In genomic region chr4:124693135-124693894, GRCm38 (mm10) we compare ENCODE assay signal across 8 mouse cellular contexts. TPM values are rescaled to one million over a fixed set of nuclear protein-coding genes. Genes with fewer than 3 reads are reported as not detected.
DNase-seq lines count a peak whose midpoint lies in the region; ATAC-seq and TF ChIP-seq lines count a peak whose summit lies in the region.

Gene Utp11, minus strand, starts transcription at chr4:124693600.

- H3K9ac ChIP-seq in heart, embryonic 15.5 days, result peak within 1 kb of the TSS; percentile 87
- H3K9ac ChIP-seq in liver, embryonic 13.5 days, result peak within 1 kb of the TSS; percentile 87
- peak within 1 kb of the TSS; percentile 96 for H3K9ac ChIP-seq in stomach, embryonic 16.5 days (ENCODE audit: low read length)

- peaks cover 12% of the 10 kb centered on the region for H3K27me3 ChIP-seq in E14TG2a.4 (ENCODE audit: insufficient read depth, low read length)
- H3K27me3 ChIP-seq in forebrain, embryonic 10.5 days (ENCODE audit: poor library complexity, severe bottlenecking), result peaks cover 25% of the 10 kb centered on the region
- H3K27me3 ChIP-seq in heart, embryonic 15.5 days, result 0 out of 2 replicates have a peak, but pooled peaks cover 11% of the 10 kb centered on the region
- no peaks in the 10 kb centered on the region for H3K27me3 ChIP-seq in liver, embryonic 13.5 days
- no peaks in the 10 kb centered on the region for H3K27me3 ChIP-seq in stomach, embryonic 16.5 days (ENCODE audit: control insufficient read depth, insufficient read depth, low read length)

- peak; percentile 81 for DNase-seq in c-Kit-positive CD71-negative TER-119-negative erythroid progenitor cells, embryonic 14.5 days (ENCODE audit: low read depth)
- peak; percentile 88 for DNase-seq in forebrain, embryonic 10.5 days (ENCODE audit: extremely low spot score, low spot score)
- peak; percentile 86 to 96 for DNase-seq in kidney, postnatal 25 days
- DNase-seq in liver, embryonic 13.5 days, result peak; percentile 83
- peak; percentile 76 to 79 for DNase-seq in natural killer cell, adult 2 months (ENCODE audit: low spot score in 2 of 2)

- H3K27ac ChIP-seq in forebrain, embryonic 10.5 days, result peak within 1 kb of the TSS; percentile 90
- H3K27ac ChIP-seq in heart, embryonic 15.5 days, result peak within 1 kb of the TSS; percentile 77
- H3K27ac ChIP-seq in liver, embryonic 13.5 days, result peak within 1 kb of the TSS; percentile 60
- peak within 1 kb of the TSS; percentile 87 for H3K27ac ChIP-seq in stomach, embryonic 16.5 days (ENCODE audit: low read length)

- WGBS in forebrain, embryonic 10.5 days, result under 1% methylated on average over 43 of the region's 43 CpGs
- WGBS in heart, embryonic 15.5 days, result under 1% methylated on average over 43 of the region's 43 CpGs
- WGBS in liver, embryonic 13.5 days (ENCODE audit: insufficient replicate concordance), result under 1% methylated on average over 43 of the region's 43 CpGs
- under 1% methylated on average over 43 of the region's 43 CpGs for WGBS in stomach, embryonic 16.5 days

- H3K4me2 ChIP-seq in heart, embryonic 15.5 days, result peak within 1 kb of the TSS; percentile 72
- H3K4me2 ChIP-seq in liver, embryonic 13.5 days, result peak within 1 kb of the TSS; percentile 85
- H3K4me2 ChIP-seq in stomach, embryonic 16.5 days (ENCODE audit: low read depth, low read length), result peak within 1 kb of the TSS; percentile 90

- peak; percentile 90 for ATAC-seq in heart, embryonic 15.5 days (replicated peaks; ENCODE audit: insufficient number of reproducible peaks, insufficient read depth, low FRiP score, low read depth)
- ATAC-seq in liver, embryonic 13.5 days (ENCODE audit: low read depth), result peak; percentile 95
- peak; percentile 91 for ATAC-seq in stomach, embryonic 16.5 days (ENCODE audit: insufficient read depth, low FRiP score)

- H3K4me3 ChIP-seq in E14TG2a.4 (replicated peaks; ENCODE audit: low read length), result peak within 1 kb of the TSS; percentile 96
- H3K4me3 ChIP-seq in forebrain, embryonic 10.5 days, result peak within 1 kb of the TSS; percentile 96
- peak within 1 kb of the TSS; percentile 78 for H3K4me3 ChIP-seq in heart, embryonic 15.5 days
- H3K4me3 ChIP-seq in liver, embryonic 13.5 days (replicated peaks), result peak within 1 kb of the TSS; percentile 85
- H3K4me3 ChIP-seq in stomach, embryonic 16.5 days (replicated peaks; ENCODE audit: low read length), result peak within 1 kb of the TSS; percentile 88

- peaks cover 45% of the 10 kb centered on the region for H3K4me1 ChIP-seq in E14TG2a.4 (replicated peaks; ENCODE audit: low read depth, low read length)
- peaks cover 43% of the 10 kb centered on the region for H3K4me1 ChIP-seq in forebrain, embryonic 10.5 days
- H3K4me1 ChIP-seq in heart, embryonic 15.5 days (replicated peaks), result peaks cover 21% of the 10 kb centered on the region
- peaks cover 49% of the 10 kb centered on the region for H3K4me1 ChIP-seq in liver, embryonic 13.5 days (replicated peaks)
- H3K4me1 ChIP-seq in stomach, embryonic 16.5 days (ENCODE audit: control insufficient read depth, insufficient read depth, low read length), result peaks cover 24% of the 10 kb centered on the region

- H3K9me3 ChIP-seq in E14TG2a.4 (ENCODE audit: low read length), result no peaks in the 10 kb centered on the region
- no peaks in the 10 kb centered on the region for H3K9me3 ChIP-seq in forebrain, embryonic 10.5 days
- no peaks in the 10 kb centered on the region for H3K9me3 ChIP-seq in heart, embryonic 15.5 days (replicated peaks)
- no peaks in the 10 kb centered on the region for H3K9me3 ChIP-seq in liver, embryonic 13.5 days (replicated peaks)
- no peaks in the 10 kb centered on the region for H3K9me3 ChIP-seq in stomach, embryonic 16.5 days (replicated peaks; ENCODE audit: control insufficient read depth, low read length)

- H3K36me3 ChIP-seq in E14TG2a.4 (ENCODE audit: insufficient read depth, low read length), result peaks cover 30% of the 10 kb centered on the region
- H3K36me3 ChIP-seq in forebrain, embryonic 10.5 days (replicated peaks), result peaks cover 17% of the 10 kb centered on the region
- H3K36me3 ChIP-seq in heart, embryonic 15.5 days, result no peaks in the 10 kb centered on the region
- H3K36me3 ChIP-seq in liver, embryonic 13.5 days, result peaks cover 5% of the 10 kb centered on the region; the same call in 1 of the 2 replicates
- no peaks in the 10 kb centered on the region for H3K36me3 ChIP-seq in stomach, embryonic 16.5 days (ENCODE audit: control insufficient read depth, insufficient read depth, low read length)

- no peak for TF ChIP-seq CTCF in E14TG2a.4 (conservative IDR thresholded peaks at IDR 0.05; ENCODE audit: low read length)

RNA-seq across cellular contexts. Expression of gene Utp11, which starts in this region (rescaled TPM):
- 63.0 and 65.9 TPM in 2 replicates for polyA plus RNA-seq in forebrain, embryonic 10.5 days (2016; fragmentation: Nextera tagmentation; extraction: Ambion mirVana)
- 42.6 and 47.5 TPM in 2 replicates for polyA plus RNA-seq in heart, embryonic 15.5 days (2015; fragmentation: Nextera tagmentation; extraction: Ambion mirVana)
- 37.5 and 48.1 TPM in 2 replicates for polyA plus RNA-seq in liver, embryonic 13.5 days (2015; fragmentation: Nextera tagmentation; extraction: Ambion mirVana)
- polyA plus RNA-seq in stomach, embryonic 16.5 days (2015; fragmentation: Nextera tagmentation; extraction: Ambion mirVana), result 85.7 and 88.8 TPM in 2 replicates

Comparison
In these comparisons a context has a peak if more than half of its experiments do, and no peak if none do; other contexts are left out.
1. Peak in every context shown above with its lines: DNase-seq, ATAC-seq, H3K4me3 ChIP-seq and H3K27ac ChIP-seq.